Mouse (Mus musculus): ENCODE measurements around the gene Inpp5d.
"Not testable (repeated sequence)": the region's sequence is repeated elsewhere in the genome, so short reads cannot be mapped to it uniquely, and the experiment has no call there.

DNA sequence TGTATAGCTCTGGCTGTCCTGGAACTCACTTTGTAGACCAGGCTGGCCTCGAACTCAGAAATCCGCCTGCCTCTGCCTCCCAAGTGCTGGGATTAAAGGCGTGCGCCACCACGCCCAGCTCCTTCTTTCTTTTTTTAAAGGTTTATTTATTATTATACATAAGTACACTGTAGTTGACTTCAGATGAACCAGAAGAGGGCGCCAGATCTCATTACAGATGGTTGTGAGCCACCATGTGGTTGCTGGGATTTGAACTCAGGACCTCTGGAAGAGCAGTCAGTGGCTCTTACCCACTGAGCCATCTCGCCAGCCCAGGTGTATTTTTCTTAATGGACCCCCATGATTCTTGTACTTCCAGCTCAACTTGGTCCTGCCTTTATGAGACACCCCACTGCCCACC, 62.4 kb downstream of the Inpp5d start:
- not testable (repeated sequence) for TF ChIP-seq CTCF (IDR thresholded peaks at IDR 0.05; ENCODE audit: borderline replicate concordance, control insufficient read depth, extremely low read depth, insufficient read depth, low read length, poor library complexity); POLR2A (IDR thresholded peaks at IDR 0.05; ENCODE audit: control insufficient read depth, extremely low read depth, insufficient read depth, low read length, poor library complexity)
